Mouse (Mus musculus) hindbrain, embryonic 14.5 days (tissue): Measurements from ENCODE around the gene 4930438A08Rik. TPM values are rescaled to one million over a fixed set of nuclear protein-coding genes. Genes with fewer than 3 reads are reported as not detected.
A peak's percentile ranks its signal among the peaks of the same experiment; 100 is the strongest.
"Not testable (repeated sequence)": the region's sequence is repeated elsewhere in the genome, so short reads cannot be mapped to it uniquely, and the experiment has no call there.

Experiments used
- ATAC-seq: fragments of 200-750 bp; cut with Nextera tagmentation; 2 replicates; pipeline ENCODE4 v1.8.0; 2017; ENCODE audit warnings: moderate number of reproducible peaks, mild to moderate bottlenecking, moderate TSS enrichment, moderate library complexity; ENCODE audit not compliant: low FRiP score
- DNase-seq: peaks from one replicate; pipeline ENCODE4 v3.0.0-alpha.2; 2015; ENCODE audit warnings: low spot score
- H3K27ac ChIP-seq: fragments of 300-500 bp; sonication (generic); 2 replicates; pipeline ENCODE4 v1.5.1; 2014; ENCODE audit warnings: mild to moderate bottlenecking, moderate library complexity
- H3K27me3 ChIP-seq: fragments of 300-500 bp; sonication (generic); 2 replicates; pipeline ENCODE4 v1.6.1; 2014; ENCODE audit warnings: mild to moderate bottlenecking, low read length, mixed read lengths; ENCODE audit not compliant: control insufficient read depth, insufficient read depth
- H3K36me3 ChIP-seq: fragments of 300-500 bp; sonication (generic); replicated peaks from 2 replicates; pipeline ENCODE4 v1.6.1; 2014; ENCODE audit not compliant: control insufficient read depth, insufficient read depth
- H3K4me1 ChIP-seq: fragments of 300-500 bp; sonication (generic); replicated peaks from 2 replicates; pipeline ENCODE4 v1.6.1; 2014; ENCODE audit warnings: antibody characterized with exemption, low read length, mixed read lengths; ENCODE audit not compliant: control insufficient read depth, insufficient read depth
- H3K4me2 ChIP-seq: fragments of 300-500 bp; sonication (generic); replicated peaks from 2 replicates; pipeline ENCODE4 v1.6.1; 2014; ENCODE audit warnings: mild to moderate bottlenecking, moderate library complexity
- H3K4me3 ChIP-seq: fragments of 300-500 bp; sonication (generic); replicated peaks from 2 replicates; pipeline ENCODE4 v1.5.1; 2014; ENCODE audit warnings: mild to moderate bottlenecking, low read length
- H3K9ac ChIP-seq: fragments of 300-500 bp; sonication (generic); 2 replicates; pipeline ENCODE4 v1.6.1; 2014
- H3K9me3 ChIP-seq: fragments of 300-500 bp; sonication (generic); 2 replicates; pipeline ENCODE4 v1.6.1; 2016; ENCODE audit warnings: low read length; ENCODE audit not compliant: control insufficient read depth
- WGBS: fragments of 180-500 bp; shearing (Covaris S2); extraction: QIAGEN DNeasy Blood & Tissue Kit; methylation state at CpG from one replicate; pipeline ENCODE4 v1.1.7; 2014; 5-methylcytosine and 5-hydroxymethylcytosine counted together
- polyA plus RNA-seq: library from polyadenylated mRNA; unstranded; fragments of >200 nt; fragmentation: Nextera tagmentation; extraction: Ambion mirVana; gene quantifications from 2 replicates; pipeline ENCODE4 v1.2.1, GENCODE M21; 2014

4930438A08Rik gene
- not detected in 2 replicates for polyA plus RNA-seq

- Histone ChIP-seq H3K9me3 (no peaks in the 10 kb centered on the region), H3K4me2 (no peak within 1 kb of the TSS), H3K9ac (no peak within 1 kb of the TSS), H3K27me3 (no peaks in the 10 kb centered on the region), H3K27ac (no peak within 1 kb of the TSS), H3K4me1 (no peaks in the 10 kb centered on the region), H3K36me3 (no peaks in the 10 kb centered on the region), H3K4me3 (no peak within 1 kb of the TSS)
- ATAC-seq (no peak), DNase-seq (no peak)
- WGBS = 69% methylated on average over 2 of the region's 2 CpGs
Measured at GRCm38 (mm10) chr11:58274572-58274971, at the start of gene 4930438A08Rik. Gene 4930438A08Rik, plus strand, starts transcription at chr11:58274799.

GRCm38 (mm10) chr11:58224872-58225271 is 49.7 kb upstream of the 4930438A08Rik start:
- H3K27me3 ChIP-seq, DNase-seq, H3K4me1 ChIP-seq, H3K27ac ChIP-seq, H3K9me3 ChIP-seq, H3K9ac ChIP-seq, H3K4me2 ChIP-seq, H3K4me3 ChIP-seq, H3K36me3 ChIP-seq, ATAC-seq: not testable (repeated sequence)
- WGBS = 82% methylated on average over 2 of the region's 2 CpGs

- 6% methylated on average over 5 of the region's 5 CpGs for WGBS
- ATAC-seq (no peak), DNase-seq (peak; percentile 74)
- Histone ChIP-seq H3K27me3 (no peaks in the 10 kb centered on the region), H3K9me3 (no peaks in the 10 kb centered on the region), H3K4me3 (no peak overlapping the region), H3K27ac (no peak overlapping the region), H3K36me3 (no peaks in the 10 kb centered on the region), H3K4me1 (no peaks in the 10 kb centered on the region), H3K4me2 (0 out of 2 replicates have a peak overlapping the region, but pooled peaks have one; percentile 12), H3K9ac (no peak overlapping the region)
Measured at GRCm38 (mm10) chr11:58225655-58226054, 48.9 kb upstream of the 4930438A08Rik start.

- no peaks in the 10 kb centered on the region for H3K4me1 ChIP-seq
- no peak overlapping the region for H3K27ac ChIP-seq
- no peaks in the 10 kb centered on the region for H3K27me3 ChIP-seq
- no peak for ATAC-seq
- H3K9me3 ChIP-seq = no peaks in the 10 kb centered on the region
- DNase-seq = no peak
- no peak overlapping the region for H3K9ac ChIP-seq
- no peak overlapping the region for H3K4me3 ChIP-seq
- H3K36me3 ChIP-seq = no peaks in the 10 kb centered on the region
- no peak overlapping the region for H3K4me2 ChIP-seq
Measured at GRCm38 (mm10) chr11:58226425-58226824, 48.2 kb upstream of the 4930438A08Rik start.

GRCm38 (mm10) chr11:58228021-58228420 is 46.6 kb upstream of the 4930438A08Rik start:
- H3K9me3 ChIP-seq, H3K36me3 ChIP-seq, H3K4me3 ChIP-seq, H3K9ac ChIP-seq, H3K27me3 ChIP-seq, H3K4me1 ChIP-seq, ATAC-seq, H3K27ac ChIP-seq, H3K4me2 ChIP-seq, DNase-seq: not testable (repeated sequence)
- WGBS = 75% methylated on average over 2 of the region's 2 CpGs

GRCm38 (mm10) chr11:58230396-58230910 is 44.1 kb upstream of the 4930438A08Rik start:
- no peaks in the 10 kb centered on the region for H3K9me3 ChIP-seq
- H3K9ac ChIP-seq = no peak overlapping the region
- H3K4me3 ChIP-seq = no peak overlapping the region
- 66% methylated on average over 16 of the region's 16 CpGs for WGBS
- DNase-seq = no peak
- no peak overlapping the region for H3K27ac ChIP-seq
- H3K36me3 ChIP-seq = no peaks in the 10 kb centered on the region
- no peak overlapping the region for H3K4me2 ChIP-seq
- no peaks in the 10 kb centered on the region for H3K27me3 ChIP-seq
- H3K4me1 ChIP-seq = no peaks in the 10 kb centered on the region
- no peak for ATAC-seq

GRCm38 (mm10) chr11:58231156-58231555 is 43.4 kb upstream of the 4930438A08Rik start:
- 92% methylated on average over 8 of the region's 8 CpGs for WGBS
- H3K36me3 ChIP-seq = no peaks in the 10 kb centered on the region
- no peak overlapping the region for H3K4me3 ChIP-seq
- no peaks in the 10 kb centered on the region for H3K4me1 ChIP-seq
- ATAC-seq (no peak), DNase-seq (no peak)
- no peak overlapping the region for H3K9ac ChIP-seq
- no peaks in the 10 kb centered on the region for H3K9me3 ChIP-seq
- no peak overlapping the region for H3K27ac ChIP-seq
- H3K27me3 ChIP-seq = no peaks in the 10 kb centered on the region
- H3K4me2 ChIP-seq = no peak overlapping the region

GRCm38 (mm10) chr11:58234551-58234950 is 40.0 kb upstream of the 4930438A08Rik start:
- not testable (repeated sequence) for ATAC-seq, H3K36me3 ChIP-seq
- 81% methylated on average over 3 of the region's 3 CpGs for WGBS

GRCm38 (mm10) chr11:58235152-58235551 is 39.4 kb upstream of the 4930438A08Rik start:
- no peak for ATAC-seq
- H3K9me3 ChIP-seq = no peaks in the 10 kb centered on the region
- no peaks in the 10 kb centered on the region for H3K27me3 ChIP-seq
- no peak overlapping the region for H3K4me3 ChIP-seq
- no peak overlapping the region for H3K4me2 ChIP-seq
- 17% methylated on average over 6 of the region's 6 CpGs for WGBS
- 0 out of 2 replicates have a peak, but pooled peaks cover 5% of the 10 kb centered on the region for H3K4me1 ChIP-seq
- no peak overlapping the region for H3K27ac ChIP-seq
- H3K9ac ChIP-seq = no peak overlapping the region
- H3K36me3 ChIP-seq = no peaks in the 10 kb centered on the region
- DNase-seq = no peak

More at GRCm38 (mm10) chr11:58234551-58234950, 40.0 kb upstream of the 4930438A08Rik start:
- not testable (repeated sequence) for H3K4me3 ChIP-seq, DNase-seq, H3K27ac ChIP-seq, H3K4me2 ChIP-seq, H3K9ac ChIP-seq, H3K9me3 ChIP-seq, H3K27me3 ChIP-seq, H3K4me1 ChIP-seq
